Mouse (Mus musculus) gastrocnemius, postnatal 10 days (tissue): ENCODE results near the gene Gmfg. TPM values are rescaled to one million over a fixed set of nuclear protein-coding genes. Genes with fewer than 3 reads are reported as not detected.
A peak's percentile ranks its signal among the peaks of the same experiment; 100 is the strongest.

Experiments used
- DNase-seq: peaks from one replicate; pipeline ENCODE4 v3.0.0; 2021; ENCODE audit warnings: mixed read lengths
- total RNA-seq, 2 experiments: library from RNA; stranded (reverse); gene quantifications; 2 replicates each; pipeline ENCODE4 v1.2.3; 2021

Gmfg gene
- total RNA-seq, 2 experiments from 2014 or later: 10.0 to 10.8 TPM

DNA sequence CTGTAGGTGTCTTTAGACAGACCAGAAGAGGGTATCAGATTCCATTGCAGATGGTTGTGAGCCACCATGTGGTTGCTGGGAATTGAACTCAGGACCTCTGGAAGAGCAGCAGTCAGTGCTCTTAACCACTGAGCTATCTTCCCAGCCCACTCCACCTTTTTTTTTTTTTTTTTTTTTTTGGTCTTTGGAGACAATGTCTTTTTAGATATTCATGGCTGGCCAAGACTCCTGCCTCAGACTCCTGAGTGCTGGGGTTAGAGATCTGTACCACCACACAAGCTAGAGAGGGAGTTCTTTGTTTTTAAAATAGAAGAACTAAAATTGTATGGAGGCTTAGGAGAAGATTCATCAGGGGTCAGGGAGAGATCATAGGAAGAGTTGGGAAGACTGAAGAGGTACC is 717 bp downstream of the Gmfg start:
- no peak for DNase-seq

DNA sequence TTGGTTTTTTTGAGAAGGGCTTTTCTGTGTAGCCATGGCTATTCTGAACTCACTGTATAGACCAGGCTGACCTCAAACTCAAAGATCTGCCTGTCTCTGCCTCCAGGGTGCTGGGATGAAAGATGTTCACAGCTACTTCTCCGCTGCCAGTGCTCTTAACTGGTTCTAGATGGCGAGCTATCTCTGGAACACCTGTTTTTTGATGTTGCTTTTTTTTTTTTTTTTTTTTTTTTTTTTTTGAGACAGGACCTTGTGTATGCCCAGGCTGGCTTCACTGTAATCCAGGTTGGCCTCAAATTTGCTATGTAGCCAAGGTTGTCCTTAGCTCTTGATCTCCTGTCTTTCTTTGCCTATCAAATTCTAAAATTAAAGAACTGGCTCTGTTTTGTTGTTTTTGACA is 1.5 kb downstream of the Gmfg start:
- no peak for DNase-seq

GRCm38 (mm10) chr7:28440739-28441138 is 3.5 kb downstream of the Gmfg start:
- no peak for DNase-seq

DNA sequence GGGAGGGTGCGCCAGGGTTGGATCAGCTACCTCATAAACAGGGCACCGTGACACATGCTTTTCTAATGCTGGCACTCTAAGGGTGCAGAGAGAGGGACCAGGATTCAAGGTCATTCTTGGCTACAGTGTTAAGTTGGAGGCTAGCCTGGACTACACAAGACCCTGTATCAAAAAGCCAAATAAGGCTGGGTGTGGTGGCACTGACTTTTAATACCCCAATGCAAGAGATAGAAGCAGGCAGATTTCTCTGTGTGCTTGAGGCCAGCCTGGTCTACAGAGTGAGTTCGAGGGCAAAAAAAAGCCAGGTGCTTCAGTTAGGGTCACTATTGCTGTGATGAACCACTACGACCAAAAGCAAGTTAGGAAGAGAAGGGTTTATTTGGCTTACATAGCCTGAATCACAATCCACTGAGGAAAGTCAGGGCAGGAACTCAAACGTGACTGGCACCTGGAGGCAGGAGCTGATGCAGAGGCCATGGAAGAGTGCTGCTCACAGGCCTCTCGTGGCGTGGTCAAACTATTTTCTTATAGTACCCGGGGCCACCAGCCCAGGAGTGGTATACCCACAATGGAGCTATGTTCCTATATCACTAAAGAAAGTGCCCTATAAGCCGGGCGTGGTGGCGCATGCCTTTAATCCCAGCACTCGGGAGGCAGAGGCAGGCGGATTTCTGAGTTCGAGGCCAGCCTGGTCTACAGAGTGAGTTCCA is 4.7 kb downstream of the Gmfg start:
- DNase-seq: no peak

- no peak for DNase-seq
Measured at GRCm38 (mm10) chr7:28442688-28443087, 5.4 kb downstream of the Gmfg start.

- no peak for DNase-seq
Measured at GRCm38 (mm10) chr7:28444344-28444974, 7.2 kb downstream of the Gmfg start.

DNA sequence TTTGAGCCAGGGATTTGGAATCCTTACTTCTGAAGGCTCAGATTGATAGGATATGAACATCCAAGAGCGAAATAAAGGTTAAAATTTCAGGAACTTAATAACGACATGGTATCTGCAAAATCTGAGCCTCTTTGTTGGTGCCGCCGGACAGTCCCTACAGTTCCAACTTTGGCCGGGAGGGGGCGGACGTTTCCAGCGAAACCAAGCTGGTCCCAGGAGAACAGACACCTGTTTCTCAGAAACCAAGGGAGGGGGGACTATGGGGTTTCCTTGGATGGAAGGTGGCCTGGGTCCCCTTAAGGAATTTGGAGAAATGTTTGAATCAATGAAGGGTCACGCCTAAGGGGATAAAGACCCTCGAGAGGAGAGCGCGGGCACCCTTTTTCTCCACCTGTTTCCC is 9.2 kb downstream of the Gmfg start:
- peak; percentile 90 for DNase-seq

DNA sequence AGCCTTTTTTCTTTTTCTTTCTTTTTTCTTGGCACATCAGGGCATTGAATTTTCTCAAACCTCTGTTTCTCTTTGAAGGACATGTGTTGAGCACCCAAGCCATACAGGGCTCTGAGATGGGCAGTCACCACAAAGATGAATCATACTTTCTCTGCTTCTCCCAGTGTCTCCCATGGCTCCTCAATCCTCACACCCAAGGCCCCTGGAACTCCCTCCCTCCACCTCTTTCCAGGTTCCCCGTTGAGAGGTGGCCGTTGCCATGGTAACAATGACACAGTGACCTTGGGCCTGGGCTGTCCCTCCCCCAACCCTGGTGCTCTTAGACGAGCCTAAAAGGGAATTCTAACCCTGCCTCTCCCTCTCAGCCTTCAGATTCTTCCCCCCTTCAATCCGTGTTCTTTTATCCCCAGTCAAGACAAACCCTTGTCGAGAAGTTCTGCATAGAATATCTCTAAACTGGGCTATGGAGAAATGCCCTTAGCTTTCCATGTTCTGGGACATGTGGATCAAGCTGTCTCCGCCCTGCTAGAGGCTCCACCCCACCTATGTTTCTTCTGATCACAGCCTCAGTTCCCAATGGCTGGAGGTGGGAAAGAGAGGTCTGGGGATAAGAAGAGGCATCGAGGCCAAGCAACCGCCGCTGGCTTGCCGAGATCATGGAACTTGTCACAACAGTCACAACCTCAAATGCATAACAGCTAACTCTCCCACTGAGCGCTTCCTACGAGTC is 10.0 kb downstream of the Gmfg start:
- DNase-seq: no peak

GRCm38 (mm10) chr7:28447865-28448820 is 10.9 kb downstream of the Gmfg start:
- no peak for DNase-seq

DNA sequence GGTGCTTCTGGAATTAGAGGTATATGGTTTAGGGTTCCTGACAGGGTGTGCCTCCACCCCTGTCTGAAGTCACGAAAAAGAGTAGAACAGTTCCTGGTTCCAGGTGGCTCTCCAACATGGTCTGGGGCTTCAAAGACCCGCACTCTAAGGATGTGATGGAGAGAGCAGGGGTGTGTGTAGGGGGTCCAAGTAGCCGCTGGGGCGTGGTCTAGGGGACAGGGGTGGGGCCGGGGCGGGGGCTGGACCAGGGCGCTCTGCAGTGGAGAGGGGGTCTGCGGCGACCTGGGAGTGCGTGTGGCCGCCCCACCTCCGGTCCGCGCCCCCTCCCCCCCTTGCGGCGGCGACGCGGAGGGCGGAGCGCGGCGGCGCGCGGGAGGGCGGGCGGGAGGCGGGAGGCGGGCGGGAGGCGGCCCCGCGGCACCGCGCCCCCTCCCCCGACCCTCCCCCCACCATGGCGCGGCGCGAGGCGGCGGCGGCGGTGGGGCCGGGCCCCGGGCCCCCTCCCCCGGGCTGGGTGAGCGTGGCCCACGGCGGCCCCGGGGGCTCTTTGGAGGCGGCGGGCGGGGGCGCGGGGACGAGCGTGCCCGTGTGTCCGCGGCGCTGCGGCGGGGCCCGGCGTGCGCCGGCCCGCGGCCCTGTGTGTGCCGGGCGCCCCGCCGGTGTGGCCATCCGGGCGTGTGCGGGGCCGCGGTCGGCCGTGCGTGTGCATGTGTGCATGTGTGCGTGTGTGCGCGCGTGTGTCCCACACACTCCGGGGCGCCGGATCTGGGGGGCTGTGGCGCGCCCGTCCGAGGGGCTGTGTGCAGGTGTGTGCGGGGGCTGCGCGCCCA is 14.5 kb downstream of the Gmfg start, which contains the start of gene Lrfn1:
Gene Lrfn1 (plus strand): TSS at position 450 of the 830 bp plus-strand sequence.
- peak; percentile 31 for DNase-seq

- no peak for DNase-seq
Measured at GRCm38 (mm10) chr7:28452361-28453005, 15.2 kb downstream of the Gmfg start.

GRCm38 (mm10) chr7:28460361-28460760 is 23.1 kb downstream of the Gmfg start:
- no peak for DNase-seq

DNA sequence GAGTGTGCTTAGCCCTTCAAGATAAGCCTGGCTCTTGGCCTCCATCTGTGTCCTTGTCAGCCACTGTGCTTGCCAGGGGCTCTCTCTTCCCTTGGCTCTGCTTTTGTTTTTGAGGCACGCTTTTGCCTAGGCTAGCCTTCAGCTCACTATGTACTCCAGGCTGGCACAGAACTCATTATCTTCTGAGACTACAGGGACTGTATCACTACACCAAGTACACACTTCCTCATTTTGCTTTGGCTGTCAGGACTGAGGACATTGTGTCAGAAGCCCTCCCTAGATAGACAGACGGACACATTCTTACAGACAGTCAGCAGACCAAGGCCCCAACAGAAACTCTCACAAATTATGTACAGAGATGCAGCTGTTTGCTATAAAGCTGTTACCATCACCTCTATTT is 25.5 kb downstream of the Gmfg start:
- DNase-seq: no peak

GRCm38 (mm10) chr7:28464416-28465212 is 27.4 kb downstream of the Gmfg start:
- DNase-seq: no peak

DNA sequence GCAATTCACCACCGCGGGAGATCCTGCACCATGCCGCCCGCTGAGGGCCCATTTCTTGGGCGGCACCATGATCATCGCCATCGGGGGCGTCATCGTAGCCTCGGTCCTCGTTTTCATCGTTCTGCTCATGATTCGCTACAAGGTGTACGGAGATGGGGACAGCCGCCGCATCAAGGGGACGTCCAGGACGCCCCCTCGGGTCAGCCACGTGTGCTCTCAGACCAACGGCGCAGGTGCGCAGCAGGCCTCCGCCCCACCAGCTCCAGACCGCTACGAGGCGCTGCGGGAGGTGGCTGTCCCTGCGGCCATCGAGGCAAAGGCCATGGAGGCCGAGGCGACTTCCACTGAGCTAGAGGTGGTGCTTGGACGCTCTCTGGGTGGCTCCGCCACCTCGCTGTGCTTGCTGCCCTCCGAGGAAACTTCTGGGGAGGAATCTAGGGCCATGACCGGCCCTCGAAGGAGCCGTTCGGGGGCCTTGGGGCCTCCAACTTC is 29.5 kb downstream of the Gmfg start:
- no peak for DNase-seq

DNA sequence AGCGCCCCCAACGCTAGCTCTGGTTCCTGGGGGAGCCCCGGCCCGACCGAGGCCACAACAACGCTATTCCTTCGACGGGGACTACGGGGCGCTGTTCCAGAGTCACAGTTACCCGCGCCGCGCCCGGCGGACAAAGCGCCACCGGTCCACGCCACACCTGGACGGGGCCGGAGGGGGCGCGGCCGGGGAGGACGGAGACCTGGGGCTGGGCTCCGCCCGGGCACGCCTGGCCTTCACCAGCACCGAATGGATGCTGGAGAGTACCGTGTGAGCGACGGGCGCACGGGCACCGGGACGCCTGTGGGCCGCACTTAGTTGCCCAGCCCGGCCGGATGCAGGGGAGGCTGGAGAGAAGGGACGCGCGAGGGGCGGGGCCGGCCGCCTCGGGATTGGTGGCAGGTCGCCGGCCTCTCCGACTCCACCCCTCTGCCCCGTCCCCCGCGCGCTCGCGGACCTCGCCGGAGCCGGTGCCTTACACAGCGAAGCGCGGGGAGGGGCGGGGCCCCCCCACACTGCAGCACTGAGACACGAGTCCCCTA is 30.0 kb downstream of the Gmfg start:
- peak; percentile 60 for DNase-seq

- DNase-seq: no peak
Measured at GRCm38 (mm10) chr7:28476191-28476590, 38.9 kb downstream of the Gmfg start.

DNA sequence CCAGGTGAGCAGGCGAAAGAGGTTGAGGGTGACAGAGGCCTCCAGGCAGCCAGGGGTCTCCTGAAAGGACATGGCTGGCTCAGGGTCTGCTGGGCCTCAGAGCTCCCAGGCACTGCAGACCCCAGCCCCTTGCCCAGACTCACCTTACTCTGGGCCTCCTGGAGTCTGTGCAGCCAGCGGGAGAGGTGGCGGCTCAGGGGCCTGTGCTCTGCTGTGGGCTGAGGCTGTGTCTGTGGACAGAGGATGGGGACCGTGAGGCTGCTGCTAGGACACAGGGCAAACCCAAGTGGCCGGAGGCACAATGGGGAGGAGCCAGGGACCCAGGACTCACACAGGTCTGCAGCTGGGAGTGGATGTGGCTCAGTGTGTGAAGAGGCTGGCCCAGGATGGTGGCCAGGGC is 40.1 kb downstream of the Gmfg start:
- no peak for DNase-seq

- DNase-seq: no peak
Measured at GRCm38 (mm10) chr7:28478854-28479253, 41.6 kb downstream of the Gmfg start.
